Mouse (Mus musculus): ENCODE data around the gene Ptma.
"Not testable (repeated sequence)": the region's sequence is repeated elsewhere in the genome, so short reads cannot be mapped to it uniquely, and the experiment has no call there.

GRCm38 (mm10) chr1:86485858-86486257, 40.7 kb upstream of the Ptma start:
- not testable (repeated sequence) for TF ChIP-seq POLR2A (IDR thresholded peaks at IDR 0.05; ENCODE audit: insufficient read length, low read depth); TCF12 (IDR thresholded peaks at IDR 0.05; ENCODE audit: insufficient read depth, poor library complexity, severe bottlenecking); SRF (IDR thresholded peaks at IDR 0.05; ENCODE audit: control insufficient read depth, insufficient read length, low read depth); CEBPB (IDR thresholded peaks at IDR 0.05; ENCODE audit: insufficient read depth, poor library complexity, severe bottlenecking); E2F4 (IDR thresholded peaks at IDR 0.05; ENCODE audit: insufficient read depth); USF1 (IDR thresholded peaks at IDR 0.05; ENCODE audit: low read depth); REST (IDR thresholded peaks at IDR 0.05; ENCODE audit: insufficient read depth, insufficient read length)
